Mouse (Mus musculus) brain, embryonic 14.5 days (tissue): ENCODE measurements around the gene Spout1. TPM values are rescaled to one million over a fixed set of nuclear protein-coding genes. Genes with fewer than 3 reads are reported as not detected.
"Not testable (repeated sequence)": the region's sequence is repeated elsewhere in the genome, so short reads cannot be mapped to it uniquely, and the experiment has no call there.

Experiments used
- DNase-seq: peaks from one replicate; pipeline ENCODE4 v3.0.0-alpha.2; 2011; ENCODE audit warnings: low read depth
- CTCF ChIP-seq: fragments of 200-500 bp; IDR thresholded peaks from 2 replicates; pipeline ENCODE4 v1.5.1; 2012; ENCODE audit warnings: inconsistent platforms, mild to moderate bottlenecking, moderate library complexity, borderline replicate concordance; ENCODE audit not compliant: insufficient read depth, insufficient read length; ENCODE audit errors: extremely low read depth
- POLR2A ChIP-seq: fragments of 200-500 bp; IDR thresholded peaks from 2 replicates; pipeline ENCODE4 v1.6.1; 2012; ENCODE audit warnings: mild to moderate bottlenecking, inconsistent platforms, borderline replicate concordance; ENCODE audit not compliant: poor library complexity, insufficient read depth, insufficient read length, severe bottlenecking; ENCODE audit errors: extremely low read depth
- polyA plus RNA-seq: library from polyadenylated mRNA; depleted of rRNA; stranded (reverse); fragments of >200 nt; gene quantifications from 2 replicates; pipeline ENCODE4 v1.2.3, GENCODE M21; 2012

Gene Spout1
- polyA plus RNA-seq, 1 experiment = 48.1 TPM

- no peak for DNase-seq
- TF ChIP-seq CTCF = 0 out of 2 replicates have a peak, but pooled peaks have one; percentile 10
- TF ChIP-seq POLR2A = no peak
Measured at GRCm38 (mm10) chr2:30175897-30176296, 2.4 kb downstream of the Spout1 start.

DNA sequence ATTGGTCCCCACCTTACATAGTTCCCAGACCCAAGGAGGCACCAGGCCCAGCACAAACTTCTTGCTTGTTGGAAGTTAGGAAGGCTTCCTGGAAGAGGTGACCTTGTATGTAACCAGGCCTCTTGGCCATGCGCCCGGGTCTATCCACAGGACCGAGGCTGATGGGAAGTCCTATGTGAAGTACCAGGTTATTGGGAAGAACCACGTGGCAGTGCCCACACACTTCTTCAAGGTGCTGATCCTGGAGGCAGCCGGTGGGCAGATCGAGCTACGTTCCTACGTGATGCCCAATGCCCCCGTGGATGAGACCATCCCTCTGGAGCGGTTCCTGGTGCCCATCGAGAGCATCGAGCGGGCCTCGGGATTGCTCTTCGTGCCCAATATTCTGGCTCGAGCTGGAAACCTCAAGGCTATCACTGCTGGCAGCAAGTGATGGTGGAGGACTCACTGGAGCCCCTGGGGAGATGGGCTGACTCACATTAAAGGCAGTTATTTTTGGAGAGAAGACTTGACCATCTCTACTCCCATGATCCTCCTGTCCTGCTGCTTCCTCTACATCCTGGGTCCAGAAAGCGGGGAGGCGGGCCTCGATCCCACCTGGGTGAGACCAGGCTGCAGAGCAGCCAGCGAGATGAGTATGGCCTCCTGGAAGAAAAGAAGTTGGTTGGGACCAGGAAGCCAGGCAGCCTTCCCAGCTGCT lies 4.6 kb downstream of the Spout1 start:
- no peak for DNase-seq
- TF ChIP-seq POLR2A (no peak), CTCF (no peak)

- DNase-seq = no peak
- no peak for TF ChIP-seq POLR2A
- no peak for TF ChIP-seq CTCF
Measured at GRCm38 (mm10) chr2:30171997-30172382, 6.3 kb downstream of the Spout1 start.

DNA sequence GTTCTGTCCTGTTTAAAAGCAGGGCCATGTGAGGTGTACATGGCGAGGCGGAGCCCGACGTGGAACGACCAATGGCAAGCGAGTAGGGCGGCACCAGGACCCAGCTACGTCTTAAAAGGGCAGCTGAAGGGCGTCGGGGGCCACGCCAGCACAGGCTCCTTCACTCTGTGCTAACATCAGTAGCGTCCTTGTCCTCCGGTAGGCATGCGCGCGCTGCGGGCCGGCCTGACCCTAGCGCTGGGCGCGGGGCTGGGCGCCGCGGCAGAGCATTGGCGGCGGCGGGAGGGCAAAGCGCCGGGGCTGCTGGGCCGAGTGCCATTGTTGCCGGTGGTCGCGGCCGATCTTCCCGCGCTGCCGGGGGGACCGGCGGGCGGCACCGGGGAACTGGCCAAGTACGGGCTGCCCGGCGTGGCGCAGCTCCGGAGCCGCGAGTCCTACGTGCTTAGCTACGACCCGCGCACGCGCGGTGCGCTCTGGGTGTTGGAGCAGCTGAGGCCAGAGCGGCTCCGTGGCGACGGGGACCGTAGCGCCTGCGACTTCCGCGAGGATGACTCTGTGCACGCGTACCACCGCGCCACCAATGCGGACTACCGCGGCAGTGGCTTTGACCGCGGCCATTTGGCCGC lies 6.8 kb downstream of the Spout1 start, which contains the start of gene Endog:
Endog (plus strand) TSS at position 123 of the 626 bp plus-strand sequence.
- TF ChIP-seq POLR2A = peak; percentile 38; the same call in 1 of the 2 replicates
- TF ChIP-seq CTCF = no peak
- peak; percentile 94 for DNase-seq

DNA sequence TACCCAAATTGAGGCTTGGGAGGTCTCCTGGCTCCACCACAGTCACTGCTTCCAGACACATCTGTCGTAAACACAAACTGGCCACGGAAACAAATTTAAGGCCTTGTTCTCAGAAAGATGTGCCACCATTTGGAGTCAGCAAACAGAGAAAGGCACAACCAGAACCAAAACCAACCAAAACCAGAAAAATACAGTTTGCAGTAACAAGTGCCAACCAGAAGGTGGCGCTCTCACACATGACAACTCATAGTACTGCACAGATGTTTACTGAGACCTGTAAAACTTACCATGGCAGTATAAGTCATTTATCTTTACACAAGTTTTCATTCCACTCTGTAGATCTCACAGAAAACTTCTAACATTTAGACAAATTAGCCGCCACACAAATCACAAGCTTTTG lies 11.6 kb downstream of the Spout1 start:
- TF ChIP-seq CTCF (peak; percentile 19; the same call in 1 of the 2 replicates), POLR2A (no peak)
- DNase-seq = no peak

GRCm38 (mm10) chr2:30164340-30164932 lies 13.8 kb downstream of the Spout1 start:
- no peak for DNase-seq
- TF ChIP-seq POLR2A (no peak), CTCF (no peak)

DNA sequence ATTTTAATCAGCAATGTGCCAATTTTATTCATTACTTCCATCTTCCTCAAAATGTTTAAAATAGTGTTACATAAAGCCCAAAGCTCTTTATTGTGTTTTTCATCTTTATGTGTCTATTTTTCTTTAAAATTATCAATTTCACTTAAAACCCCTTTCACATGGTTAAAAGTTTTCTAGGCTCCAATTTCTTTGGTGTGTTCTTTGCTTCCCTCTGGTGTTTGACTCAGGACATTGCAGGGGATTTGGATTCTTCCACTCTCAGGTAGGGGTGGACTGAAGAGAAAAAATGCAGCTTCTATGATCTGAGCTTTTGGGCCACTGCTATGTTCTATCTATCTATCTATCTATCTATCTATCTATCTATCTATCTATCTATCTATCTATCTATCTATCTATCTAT lies 16.4 kb downstream of the Spout1 start:
- TF ChIP-seq CTCF = peak; percentile 65; the same call in 1 of the 2 replicates
- no peak for TF ChIP-seq POLR2A
- DNase-seq = peak; percentile 76

GRCm38 (mm10) chr2:30159871-30160270 lies 18.4 kb downstream of the Spout1 start:
- DNase-seq = not testable (repeated sequence)

DNA sequence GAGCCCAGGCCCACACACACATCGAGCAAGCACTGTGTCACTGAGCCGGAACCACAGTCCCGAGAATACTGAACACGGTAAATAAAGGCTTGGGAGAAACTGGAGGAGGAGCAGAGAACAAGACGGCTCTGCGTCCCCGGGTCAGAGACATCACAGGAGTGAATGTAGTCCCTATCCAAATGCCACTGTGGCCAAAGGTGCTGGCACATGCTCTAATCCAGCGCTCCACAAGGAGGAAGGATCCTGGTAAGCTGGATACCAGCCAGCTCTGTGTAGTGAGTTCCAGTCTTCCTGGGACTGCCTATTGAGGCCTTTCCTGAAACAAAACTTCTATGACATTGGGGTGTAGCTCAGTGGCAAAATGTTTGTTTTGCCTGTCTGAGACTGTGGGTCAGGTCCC lies 25.6 kb downstream of the Spout1 start:
- TF ChIP-seq CTCF (no peak), POLR2A (no peak)
- DNase-seq = no peak

DNA sequence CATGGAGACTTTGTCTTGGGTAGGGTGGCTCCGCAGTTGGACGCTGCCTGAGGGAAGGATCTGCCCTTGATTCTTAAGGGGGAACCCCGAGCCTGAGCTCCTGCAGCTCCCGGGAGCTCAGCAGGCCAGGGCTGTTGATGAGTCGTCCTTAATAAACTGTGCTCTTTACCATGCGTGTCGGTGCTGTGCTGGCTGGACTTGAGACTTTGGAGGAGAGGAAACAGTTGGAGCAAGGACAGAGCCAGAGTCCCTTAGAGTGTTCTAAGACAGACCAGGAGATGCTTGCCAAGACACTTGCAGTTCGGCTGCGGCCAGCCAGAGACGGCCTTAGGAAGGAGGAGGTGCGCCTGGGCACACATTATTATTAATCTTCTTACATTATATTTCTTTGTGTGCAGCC lies 26.4 kb downstream of the Spout1 start:
- no peak for TF ChIP-seq POLR2A
- TF ChIP-seq CTCF = no peak
- DNase-seq = no peak

GRCm38 (mm10) chr2:30147466-30147865 lies 30.8 kb downstream of the Spout1 start:
- no peak for DNase-seq
- TF ChIP-seq CTCF (no peak), POLR2A (no peak)

- DNase-seq = no peak
- TF ChIP-seq CTCF = no peak
Measured at GRCm38 (mm10) chr2:30144436-30144835, 33.8 kb downstream of the Spout1 start.

DNA sequence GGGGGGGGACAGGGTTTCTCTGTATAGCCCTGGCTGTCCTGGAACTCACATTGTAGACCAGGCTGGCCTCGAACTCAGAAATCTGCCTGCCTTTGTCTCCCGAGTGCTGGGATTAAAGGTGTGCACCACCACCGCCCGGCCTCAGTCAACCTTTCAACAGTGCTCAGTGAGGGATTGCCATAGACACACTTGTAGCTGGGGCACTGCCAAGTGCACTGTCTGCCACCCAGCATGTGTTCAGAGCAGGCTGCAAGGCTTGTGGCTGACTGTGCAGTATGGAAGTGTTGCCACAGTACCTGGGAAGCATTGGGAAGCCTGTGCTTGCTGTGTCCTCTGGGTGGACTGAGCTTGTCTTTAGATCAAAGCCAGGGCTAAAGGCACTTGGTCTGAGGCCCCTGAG lies 38.2 kb downstream of the Spout1 start:
- peak; percentile 17 for DNase-seq
